Mouse (Mus musculus) embryonic fibroblast, embryonic 13.5 days (primary cell): ENCODE measurements at regions not wholly inside any gene's neighbourhood (a gene's known extent, or its start where the extent isn't known, plus 50 kb on each side); places are given as distances from the start of the nearest gene placed in this dataset.

Experiments used
- H3K27ac ChIP-seq: 2 replicates; pipeline ENCODE4 v1.5.1; 2012; ENCODE audit warnings: low read length, control low read depth, inconsistent platforms; ENCODE audit not compliant: insufficient read depth
- H3K4me1 ChIP-seq: 2 replicates; pipeline ENCODE4 v1.6.1; 2011; ENCODE audit warnings: low read length; ENCODE audit not compliant: control insufficient read depth, insufficient read depth
- H3K4me3 ChIP-seq: 2 replicates; pipeline ENCODE4 v1.5.1; 2011; ENCODE audit warnings: mild to moderate bottlenecking, control low read depth, low read length; ENCODE audit not compliant: insufficient read depth
- CTCF ChIP-seq: IDR thresholded peaks from 2 replicates; pipeline ENCODE4 v1.5.1; 2011; ENCODE audit warnings: mild to moderate bottlenecking, control low read depth, low read length, moderate library complexity, borderline replicate concordance; ENCODE audit not compliant: insufficient read depth
- POLR2A ChIP-seq: IDR thresholded peaks from 2 replicates; pipeline ENCODE4 v1.6.1; 2011; ENCODE audit warnings: low read depth, mild to moderate bottlenecking, control low read depth, low read length, moderate library complexity

GRCm38 (mm10) chr11:44204384-44204783 is 195.5 kb upstream of the Il12b start:
- Histone ChIP-seq H3K27ac (no peak overlapping the region), H3K4me3 (no peak overlapping the region), H3K4me1 (no peaks in the 10 kb centered on the region)
- no peak for TF ChIP-seq CTCF
- TF ChIP-seq POLR2A = no peak

GRCm38 (mm10) chr11:44206866-44207265 is 193.0 kb upstream of the Il12b start:
- H3K4me3 ChIP-seq = no peak overlapping the region
- no peak for TF ChIP-seq CTCF
- 0 out of 2 replicates have a peak, but pooled peaks cover 2% of the 10 kb centered on the region for H3K4me1 ChIP-seq
- H3K27ac ChIP-seq = no peak overlapping the region

GRCm38 (mm10) chr11:44211871-44212441 is 187.9 kb upstream of the Il12b start:
- Histone ChIP-seq H3K4me3 (no peak overlapping the region), H3K4me1 (peaks cover 4% of the 10 kb centered on the region; the same call in 1 of the 2 replicates), H3K27ac (no peak overlapping the region)
- TF ChIP-seq POLR2A (no peak), CTCF (peak; percentile 43; the same call in 1 of the 2 replicates)

- Histone ChIP-seq H3K4me1 (peaks cover 4% of the 10 kb centered on the region; the same call in 1 of the 2 replicates), H3K4me3 (no peak overlapping the region), H3K27ac (no peak overlapping the region)
- TF ChIP-seq CTCF (no peak), POLR2A (no peak)
Observed at GRCm38 (mm10) chr11:44214095-44214494, 185.8 kb upstream of the Il12b start.

GRCm38 (mm10) chr11:44216346-44216745 is 183.5 kb upstream of the Il12b start:
- TF ChIP-seq CTCF = no peak
- no peak for TF ChIP-seq POLR2A
- no peak overlapping the region for H3K4me3 ChIP-seq
- H3K4me1 ChIP-seq = peaks cover 2% of the 10 kb centered on the region; the same call in 1 of the 2 replicates
- H3K27ac ChIP-seq = peak overlapping the region; percentile 91

GRCm38 (mm10) chr11:44219971-44220370 is 179.9 kb upstream of the Il12b start:
- Histone ChIP-seq H3K4me1 (peaks cover 2% of the 10 kb centered on the region; the same call in 1 of the 2 replicates), H3K4me3 (no peak overlapping the region), H3K27ac (no peak overlapping the region)
- TF ChIP-seq POLR2A (no peak), CTCF (no peak)

- TF ChIP-seq POLR2A (no peak), CTCF (no peak)
- no peak overlapping the region for H3K27ac ChIP-seq
- H3K4me3 ChIP-seq = no peak overlapping the region
- no peaks in the 10 kb centered on the region for H3K4me1 ChIP-seq
Observed at GRCm38 (mm10) chr11:44229996-44230395, 169.9 kb upstream of the Il12b start.

GRCm38 (mm10) chr11:44235456-44235855 is 164.4 kb upstream of the Il12b start:
- H3K4me1 ChIP-seq = no peaks in the 10 kb centered on the region
- TF ChIP-seq POLR2A = no peak
- no peak for TF ChIP-seq CTCF
- H3K4me3 ChIP-seq = no peak overlapping the region
- no peak overlapping the region for H3K27ac ChIP-seq

- TF ChIP-seq CTCF (no peak), POLR2A (no peak)
- no peak overlapping the region for H3K4me3 ChIP-seq
- H3K4me1 ChIP-seq = no peaks in the 10 kb centered on the region
- no peak overlapping the region for H3K27ac ChIP-seq
Observed at GRCm38 (mm10) chr11:44238051-44238450, 161.8 kb upstream of the Il12b start.

- TF ChIP-seq CTCF (no peak), POLR2A (no peak)
- no peak overlapping the region for H3K4me3 ChIP-seq
- H3K27ac ChIP-seq = no peak overlapping the region
- H3K4me1 ChIP-seq = no peaks in the 10 kb centered on the region
Observed at GRCm38 (mm10) chr11:44238598-44238997, 161.3 kb upstream of the Il12b start.
